Mouse (Mus musculus): ENCODE measurements around the gene Vps8.

GRCm38 (mm10) chr16:21382152-21382911 is 40.6 kb upstream of the Vps8 start:
- no peak for TF ChIP-seq CTCF (IDR thresholded peaks at IDR 0.05; ENCODE audit: low read depth)
- TF ChIP-seq EP300 (IDR thresholded peaks at IDR 0.05; ENCODE audit: low read depth) = no peak
